11 mouse cellular contexts compared by ENCODE assay signal in genomic region chr10:91222398-91223236, GRCm38 (mm10). TPM values are rescaled to one million over a fixed set of nuclear protein-coding genes. Genes with fewer than 3 reads are reported as not detected.
DNase-seq lines count a peak whose midpoint lies in the region; ATAC-seq lines count a peak whose summit lies in the region.
"Had no signal": no experiment of that assay in that cellular context is flagged by ENCODE, and none has a peak within 500 bp of the region (broad histone marks: within the 10 kb centered on the region; RNA-seq: fewer than 3 reads in every experiment).

No protein-coding gene starts in this region.

- H3K4me2 ChIP-seq in kidney, embryonic 14.5 days (replicated peaks; ENCODE audit: low read depth, low read length), result no peak overlapping the region
- no peak overlapping the region for H3K4me2 ChIP-seq in embryonic facial prominence, embryonic 15.5 days (replicated peaks)
- peak overlapping the region; percentile 31 for H3K4me2 ChIP-seq in limb, embryonic 13.5 days (replicated peaks)
- H3K4me2 ChIP-seq: hindbrain, embryonic 14.5 days; liver, embryonic 13.5 days had no signal

- H3K27me3 ChIP-seq in kidney, embryonic 14.5 days (ENCODE audit: control insufficient read depth, insufficient read depth, low read length), result no peaks in the 10 kb centered on the region
- no peaks in the 10 kb centered on the region for H3K27me3 ChIP-seq in embryonic facial prominence, embryonic 15.5 days
- no peaks in the 10 kb centered on the region for H3K27me3 ChIP-seq in limb, embryonic 13.5 days
- H3K27me3 ChIP-seq in hindbrain, embryonic 10.5 days (ENCODE audit: insufficient read depth, poor library complexity, severe bottlenecking), result no peaks in the 10 kb centered on the region
- H3K27me3 ChIP-seq: liver, embryonic 13.5 days had no signal

- intact Hi-C loops in left cerebral cortex, postnatal 14 days (cut with DNase I), result no loop called here

- no peak overlapping the region for H3K9ac ChIP-seq in kidney, embryonic 14.5 days (ENCODE audit: low read depth, low read length)
- H3K9ac ChIP-seq in embryonic facial prominence, embryonic 15.5 days, result no peak overlapping the region
- no peak overlapping the region for H3K9ac ChIP-seq in limb, embryonic 13.5 days
- H3K9ac ChIP-seq: hindbrain, embryonic 14.5 days; liver, embryonic 13.5 days had no signal

- ATAC-seq in kidney, embryonic 14.5 days (ENCODE audit: low FRiP score, low TSS enrichment), result peak; percentile 60; the same call in 1 of the 2 replicates
- no peak for ATAC-seq in embryonic facial prominence, embryonic 15.5 days (ENCODE audit: insufficient number of reproducible peaks, low FRiP score, low TSS enrichment, low read depth)
- ATAC-seq in limb, embryonic 13.5 days (ENCODE audit: low FRiP score, low read depth), result peak; percentile 91

- WGBS in kidney, embryonic 14.5 days, result 41% methylated on average over 9 of the region's 9 CpGs
- 36% methylated on average over 9 of the region's 9 CpGs for WGBS in embryonic facial prominence, embryonic 15.5 days
- 14% methylated on average over 9 of the region's 9 CpGs for WGBS in limb, embryonic 13.5 days
- 84% methylated on average over 9 of the region's 9 CpGs for WGBS in hindbrain, embryonic 10.5 days

- H3K27ac ChIP-seq in kidney, embryonic 14.5 days (ENCODE audit: low read depth, low read length), result 0 out of 2 replicates have a peak overlapping the region, but pooled peaks have one; percentile 47
- H3K27ac ChIP-seq in embryonic facial prominence, embryonic 15.5 days (replicated peaks), result peak overlapping the region; percentile 58
- peak overlapping the region; percentile 67; the same call in 1 of the 2 replicates for H3K27ac ChIP-seq in limb, embryonic 13.5 days
- H3K27ac ChIP-seq in hindbrain, embryonic 10.5 days, result no peak overlapping the region
- H3K27ac ChIP-seq: hindbrain, embryonic 14.5 days; liver, embryonic 13.5 days had no signal

- DNase-seq in kidney, adult 9 months, result no peak
- DNase-seq in embryo, embryonic 9.5 days (ENCODE audit: extremely low spot score), result peak; percentile 20
- no peak for DNase-seq in left cerebral cortex, postnatal 14 days (ENCODE audit: low spot score in 2 of 2)
- no peak for DNase-seq in cerebellum, adult 11 months
- no peak for DNase-seq in hindbrain, embryonic 10.5 days (ENCODE audit: low spot score)
- DNase-seq: adrenal gland, postnatal 25 days; liver, embryonic 13.5 days had no signal

- no peaks in the 10 kb centered on the region for H3K4me1 ChIP-seq in kidney, embryonic 14.5 days (ENCODE audit: control insufficient read depth, insufficient read depth, low read length)
- H3K4me1 ChIP-seq in embryonic facial prominence, embryonic 15.5 days, result peaks cover 19% of the 10 kb centered on the region
- peaks cover 41% of the 10 kb centered on the region for H3K4me1 ChIP-seq in limb, embryonic 13.5 days
- no peaks in the 10 kb centered on the region for H3K4me1 ChIP-seq in hindbrain, embryonic 10.5 days (replicated peaks)
- H3K4me1 ChIP-seq: liver, embryonic 13.5 days had no signal

- H3K36me3 ChIP-seq in kidney, embryonic 14.5 days (ENCODE audit: control insufficient read depth, insufficient read depth, low read length), result no peaks in the 10 kb centered on the region
- H3K36me3 ChIP-seq in embryonic facial prominence, embryonic 15.5 days, result no peaks in the 10 kb centered on the region
- H3K36me3 ChIP-seq in limb, embryonic 13.5 days, result no peaks in the 10 kb centered on the region
- no peaks in the 10 kb centered on the region for H3K36me3 ChIP-seq in hindbrain, embryonic 10.5 days
- H3K36me3 ChIP-seq: liver, embryonic 13.5 days had no signal

- no peaks in the 10 kb centered on the region for H3K9me3 ChIP-seq in kidney, embryonic 14.5 days (ENCODE audit: control insufficient read depth, low read length)
- H3K9me3 ChIP-seq in embryonic facial prominence, embryonic 15.5 days (replicated peaks), result no peaks in the 10 kb centered on the region
- H3K9me3 ChIP-seq in limb, embryonic 13.5 days, result no peaks in the 10 kb centered on the region
- H3K9me3 ChIP-seq in hindbrain, embryonic 10.5 days, result no peaks in the 10 kb centered on the region
- H3K9me3 ChIP-seq: liver, embryonic 13.5 days had no signal

- no peak overlapping the region for H3K4me3 ChIP-seq in kidney, embryonic 14.5 days (ENCODE audit: low read length)
- no peak overlapping the region for H3K4me3 ChIP-seq in embryonic facial prominence, embryonic 15.5 days (replicated peaks)
- H3K4me3 ChIP-seq in limb, embryonic 13.5 days, result no peak overlapping the region
- H3K4me3 ChIP-seq in hindbrain, embryonic 10.5 days, result no peak overlapping the region
- H3K4me3 ChIP-seq: liver, embryonic 13.5 days had no signal

RNA-seq across cellular contexts. Expression of gene Tmpo, which starts 41.5 kb away (rescaled TPM):
- polyA plus RNA-seq in kidney, embryonic 14.5 days (2014; fragmentation: Nextera tagmentation; extraction: Ambion mirVana), result 293 and 328 TPM in 2 replicates
- 198 and 203 TPM in 2 replicates for polyA plus RNA-seq in embryonic facial prominence, embryonic 15.5 days (2015; fragmentation: Nextera tagmentation; extraction: Ambion mirVana)
- 273 and 275 TPM in 2 replicates for polyA plus RNA-seq in limb, embryonic 13.5 days (2015; fragmentation: Nextera tagmentation; extraction: Ambion mirVana)
- 10 to 100 TPM; 32.1 to 35.0 TPM for total RNA-seq in left cerebral cortex, postnatal 14 days (2021)
- 234 and 258 TPM in 2 replicates for polyA plus RNA-seq in hindbrain, embryonic 10.5 days (2016; fragmentation: Nextera tagmentation; extraction: Ambion mirVana)
